Mouse (Mus musculus) erythroblast, embryonic 14.5 days (primary cell): Measurements from ENCODE around the gene Eid1. TPM values are rescaled to one million over a fixed set of nuclear protein-coding genes. Genes with fewer than 3 reads are reported as not detected.

ENCODE experiments used
- H3K27me3 ChIP-seq: 2 replicates; pipeline ENCODE4 v1.6.1; 2012; ENCODE audit warnings: inconsistent platforms; ENCODE audit not compliant: control insufficient read depth
- H3K36me3 ChIP-seq: 2 replicates; pipeline ENCODE4 v1.6.1; 2012; ENCODE audit warnings: mild to moderate bottlenecking, inconsistent platforms; ENCODE audit not compliant: control insufficient read depth
- H3K4me1 ChIP-seq: 2 replicates; pipeline ENCODE4 v1.6.1; 2012; ENCODE audit warnings: inconsistent platforms; ENCODE audit not compliant: control insufficient read depth
- H3K4me3 ChIP-seq: replicated peaks from 2 replicates; pipeline ENCODE3; 2012; ENCODE audit warnings: moderate library complexity, mild to moderate bottlenecking, inconsistent platforms
- H3K9me3 ChIP-seq: 2 replicates; pipeline ENCODE4 v1.6.1; 2012; ENCODE audit warnings: low read length, inconsistent platforms, mixed read lengths; ENCODE audit not compliant: control insufficient read depth
- GATA1 ChIP-seq: IDR thresholded peaks from 2 replicates; pipeline ENCODE4 v1.6.1; 2012; ENCODE audit warnings: low read length, inconsistent platforms, mixed read lengths
- TAL1 ChIP-seq: IDR thresholded peaks from 3 replicates; pipeline ENCODE4 v1.6.1; 2012; ENCODE audit warnings: low read length, inconsistent platforms, mixed read lengths
- polyA plus RNA-seq: library from polyadenylated mRNA; stranded (reverse); fragments of >175 nt; gene quantifications from 2 replicates; pipeline ENCODE4 v1.2.3, GENCODE M21; 2012

Eid1 gene
- polyA plus RNA-seq, 1 experiment, result 4.5 TPM

DNA sequence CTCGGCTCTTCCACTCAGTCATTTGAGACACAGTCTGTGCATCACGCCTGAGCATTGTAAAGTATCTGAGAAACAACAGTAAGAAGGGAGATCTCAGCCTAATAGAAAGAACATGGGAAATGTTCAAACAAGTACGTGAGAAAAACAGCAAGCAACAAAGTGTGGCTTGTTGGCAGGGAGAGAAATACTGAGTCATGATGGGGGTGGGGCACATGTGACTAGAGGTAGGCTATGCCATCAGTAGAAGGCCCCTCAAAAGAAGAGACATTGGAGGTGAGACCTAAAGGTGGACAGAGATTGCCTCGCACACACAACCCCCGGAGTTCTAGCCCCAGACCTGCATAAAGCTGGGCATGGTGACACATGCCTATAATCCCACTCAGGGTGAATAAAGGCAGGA lies 7.7 kb upstream of the Eid1 start:
- H3K36me3 ChIP-seq, result no peaks in the 10 kb centered on the region
- H3K4me1 ChIP-seq, result peaks cover 77% of the 10 kb centered on the region
- no peaks in the 10 kb centered on the region for H3K27me3 ChIP-seq
- no peak overlapping the region for H3K4me3 ChIP-seq
- H3K9me3 ChIP-seq, result no peaks in the 10 kb centered on the region
- no peak for TF ChIP-seq TAL1
- TF ChIP-seq GATA1, result no peak

GRCm38 (mm10) chr2:125665909-125666308 lies 7.0 kb upstream of the Eid1 start:
- Histone ChIP-seq H3K4me1 (peaks cover 75% of the 10 kb centered on the region), H3K9me3 (no peaks in the 10 kb centered on the region), H3K27me3 (no peaks in the 10 kb centered on the region), H3K4me3 (no peak overlapping the region), H3K36me3 (no peaks in the 10 kb centered on the region)
- TF ChIP-seq GATA1 (no peak; the same call in 1 of the 2 replicates), TAL1 (no peak)

DNA sequence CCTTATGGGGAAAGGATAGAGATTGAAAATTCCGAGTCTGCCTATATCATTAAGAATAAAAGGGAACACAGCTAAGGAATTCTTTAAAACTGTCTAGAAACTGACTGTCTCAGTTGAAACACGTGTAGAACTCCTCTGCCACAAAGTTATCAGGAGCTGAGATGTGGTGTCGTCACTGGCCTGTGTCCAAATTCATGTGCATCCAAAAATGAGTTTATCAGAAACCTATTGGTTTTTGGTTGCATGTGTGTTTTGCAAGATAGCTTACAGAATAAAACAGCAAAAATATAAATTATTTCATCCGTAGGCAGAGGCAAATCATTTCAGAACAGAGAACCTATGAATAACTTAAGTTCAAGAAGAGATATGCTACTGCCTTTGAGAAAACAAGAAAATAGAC lies 6.2 kb upstream of the Eid1 start:
- H3K4me1 ChIP-seq, result peaks cover 74% of the 10 kb centered on the region
- H3K9me3 ChIP-seq, result no peaks in the 10 kb centered on the region
- H3K27me3 ChIP-seq, result no peaks in the 10 kb centered on the region
- no peaks in the 10 kb centered on the region for H3K36me3 ChIP-seq
- no peak for TF ChIP-seq GATA1
- H3K4me3 ChIP-seq, result no peak overlapping the region

GRCm38 (mm10) chr2:125667184-125667583 lies 5.7 kb upstream of the Eid1 start:
- Histone ChIP-seq H3K4me1 (peaks cover 75% of the 10 kb centered on the region), H3K4me3 (peak overlapping the region; percentile 8), H3K9me3 (no peaks in the 10 kb centered on the region), H3K27me3 (no peaks in the 10 kb centered on the region), H3K36me3 (no peaks in the 10 kb centered on the region)
- TF ChIP-seq GATA1 (no peak), TAL1 (no peak)

DNA sequence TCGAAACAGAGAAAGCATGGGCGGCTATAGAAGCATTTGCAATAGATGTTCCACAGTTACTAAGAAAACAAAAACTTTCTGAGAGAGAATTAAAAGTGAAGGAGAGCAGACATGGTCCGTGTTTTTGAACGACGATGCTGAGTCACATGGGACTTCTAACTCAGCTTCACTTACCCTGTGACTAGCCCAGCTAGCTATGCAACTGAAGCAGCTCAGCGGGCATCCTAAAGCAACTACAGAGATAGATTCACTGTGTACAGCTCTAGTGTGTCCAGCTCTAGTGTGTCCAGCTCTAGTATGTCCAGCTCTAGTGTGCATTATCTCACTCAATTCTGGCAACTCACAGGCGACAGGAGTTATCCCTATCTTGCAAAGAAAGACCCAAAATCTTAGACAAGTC lies 5.2 kb upstream of the Eid1 start:
- Histone ChIP-seq H3K4me3 (no peak overlapping the region), H3K4me1 (peaks cover 76% of the 10 kb centered on the region), H3K9me3 (no peaks in the 10 kb centered on the region), H3K36me3 (no peaks in the 10 kb centered on the region), H3K27me3 (no peaks in the 10 kb centered on the region)
- TF ChIP-seq TAL1 (no peak), GATA1 (no peak)

- H3K27me3 ChIP-seq, result no peaks in the 10 kb centered on the region
- no peaks in the 10 kb centered on the region for H3K9me3 ChIP-seq
- no peaks in the 10 kb centered on the region; the same call in 1 of the 2 replicates for H3K36me3 ChIP-seq
- H3K4me1 ChIP-seq, result peaks cover 69% of the 10 kb centered on the region
- H3K4me3 ChIP-seq, result no peak overlapping the region
- TF ChIP-seq TAL1 (no peak), GATA1 (no peak)
Observed at GRCm38 (mm10) chr2:125670846-125671245, 2.0 kb upstream of the Eid1 start.

DNA sequence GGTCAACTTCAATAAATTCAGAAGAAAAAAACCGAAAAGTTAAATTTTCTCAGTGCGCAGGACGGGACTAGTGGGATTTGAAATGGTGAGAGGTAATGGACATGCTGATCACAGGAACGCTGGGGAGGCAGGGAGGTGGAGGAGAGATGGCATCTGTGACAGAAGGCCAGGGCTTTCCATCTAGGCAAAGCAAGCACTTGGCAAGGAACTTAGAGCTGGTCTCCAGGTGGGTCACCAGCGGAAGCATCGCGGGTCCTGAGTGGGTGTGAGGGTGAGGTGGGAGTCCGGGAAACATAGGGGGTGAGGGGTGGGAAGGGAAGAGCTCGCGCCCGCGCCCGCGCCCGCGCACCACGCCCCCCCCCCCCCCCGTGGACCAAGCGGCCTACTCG lies 333 bp upstream of the Eid1 start:
- peak overlapping the region; percentile 89 for H3K4me3 ChIP-seq
- H3K9me3 ChIP-seq, result no peaks in the 10 kb centered on the region
- peaks cover 52% of the 10 kb centered on the region for H3K4me1 ChIP-seq
- no peaks in the 10 kb centered on the region; the same call in 1 of the 2 replicates for H3K36me3 ChIP-seq
- TF ChIP-seq TAL1 (no peak), GATA1 (no peak)
- no peaks in the 10 kb centered on the region for H3K27me3 ChIP-seq

DNA sequence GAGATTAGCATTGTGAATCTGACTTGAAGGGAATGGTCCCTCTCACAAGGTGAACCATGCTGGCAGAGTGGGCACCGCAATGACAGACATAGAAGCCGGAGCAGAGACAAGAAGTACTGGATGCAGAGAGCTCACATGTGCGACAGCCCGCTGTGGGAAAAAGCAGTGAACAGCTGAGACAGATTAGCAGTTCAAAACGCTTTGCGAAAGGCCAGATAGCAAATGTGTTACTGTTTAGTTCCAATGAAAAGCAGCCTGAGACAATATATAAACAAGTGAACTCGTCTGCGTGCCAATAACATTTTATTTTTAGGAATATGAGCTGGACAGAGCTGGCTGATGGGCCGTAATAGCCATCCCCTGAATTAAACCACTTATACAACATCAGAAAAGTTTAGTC lies 8.9 kb downstream of the Eid1 start:
- H3K27me3 ChIP-seq, result peaks cover 12% of the 10 kb centered on the region
- no peaks in the 10 kb centered on the region for H3K4me1 ChIP-seq
- H3K9me3 ChIP-seq, result no peaks in the 10 kb centered on the region
- no peaks in the 10 kb centered on the region for H3K36me3 ChIP-seq
- TF ChIP-seq TAL1 (no peak), GATA1 (no peak)
- no peak overlapping the region for H3K4me3 ChIP-seq

DNA sequence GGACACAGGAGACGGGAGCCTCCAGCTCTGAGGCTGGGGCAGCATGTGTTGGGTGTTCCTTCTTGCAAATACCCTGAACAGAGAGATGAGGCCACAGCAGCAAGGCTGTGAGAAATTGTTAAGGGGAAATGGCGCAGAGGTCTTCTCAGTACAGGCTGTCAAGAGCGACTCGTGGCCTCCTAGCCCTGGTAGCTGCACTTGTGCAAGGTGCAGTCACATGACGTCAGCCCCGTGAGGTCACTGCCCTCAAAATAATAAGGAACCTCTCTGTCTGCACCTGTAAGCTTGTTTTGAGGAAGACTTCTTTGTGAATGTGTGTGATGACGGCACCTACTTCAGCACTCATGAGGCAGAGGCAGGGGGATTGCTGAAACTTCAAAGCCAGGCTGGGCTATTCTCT lies 11.0 kb downstream of the Eid1 start:
- H3K36me3 ChIP-seq, result no peaks in the 10 kb centered on the region
- H3K27me3 ChIP-seq, result peaks cover 9% of the 10 kb centered on the region

More for the DNA sequence above, 11.0 kb downstream of the Eid1 start:
- TF ChIP-seq TAL1 (no peak), GATA1 (no peak)
- H3K4me3 ChIP-seq, result no peak overlapping the region
- no peaks in the 10 kb centered on the region for H3K9me3 ChIP-seq
- H3K4me1 ChIP-seq, result no peaks in the 10 kb centered on the region
